Mouse (Mus musculus) spleen, postnatal 36 days (tissue): ENCODE results near the gene Tas2r138.
"Not testable (repeated sequence)": the region's sequence is repeated elsewhere in the genome, so short reads cannot be mapped to it uniquely, and the experiment has no call there.

Experiments
- DNase-seq, 2 experiments: peaks; one replicate each; pipeline ENCODE4 v3.0.0; 2022; ENCODE audit warnings: low spot score in 2 of 2, mixed read lengths in 1 of 2

Gene Tas2r138

GRCm38 (mm10) chr6:40613260-40613852 is at the start of gene Tas2r138:
TSS of gene Tas2r138 (minus strand) at chr6:40613310.
- no peak for DNase-seq

GRCm38 (mm10) chr6:40660930-40661329 is 47.8 kb upstream of the Tas2r138 start:
- DNase-seq: no peak

DNA sequence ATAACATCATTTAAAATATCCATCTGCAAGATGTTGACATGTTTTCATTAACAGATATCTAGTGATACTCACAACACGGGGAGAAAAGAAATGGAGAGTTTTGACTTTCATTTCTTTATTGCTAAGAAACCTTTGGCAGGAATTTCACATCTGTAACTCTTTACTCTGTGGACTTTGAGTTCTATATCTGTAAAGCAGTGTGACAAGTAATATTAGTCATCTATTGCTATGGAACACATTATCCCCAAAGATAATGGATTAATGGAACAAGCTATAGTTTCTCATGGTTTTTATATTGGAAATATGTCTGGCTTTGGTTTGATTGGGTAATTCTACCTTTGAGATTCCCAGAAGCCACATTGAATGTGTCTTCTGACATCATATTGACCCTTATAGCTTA is 37.8 kb upstream of the Tas2r138 start:
- DNase-seq: no peak

GRCm38 (mm10) chr6:40645701-40646100 is 32.6 kb upstream of the Tas2r138 start:
- DNase-seq: no peak

DNA sequence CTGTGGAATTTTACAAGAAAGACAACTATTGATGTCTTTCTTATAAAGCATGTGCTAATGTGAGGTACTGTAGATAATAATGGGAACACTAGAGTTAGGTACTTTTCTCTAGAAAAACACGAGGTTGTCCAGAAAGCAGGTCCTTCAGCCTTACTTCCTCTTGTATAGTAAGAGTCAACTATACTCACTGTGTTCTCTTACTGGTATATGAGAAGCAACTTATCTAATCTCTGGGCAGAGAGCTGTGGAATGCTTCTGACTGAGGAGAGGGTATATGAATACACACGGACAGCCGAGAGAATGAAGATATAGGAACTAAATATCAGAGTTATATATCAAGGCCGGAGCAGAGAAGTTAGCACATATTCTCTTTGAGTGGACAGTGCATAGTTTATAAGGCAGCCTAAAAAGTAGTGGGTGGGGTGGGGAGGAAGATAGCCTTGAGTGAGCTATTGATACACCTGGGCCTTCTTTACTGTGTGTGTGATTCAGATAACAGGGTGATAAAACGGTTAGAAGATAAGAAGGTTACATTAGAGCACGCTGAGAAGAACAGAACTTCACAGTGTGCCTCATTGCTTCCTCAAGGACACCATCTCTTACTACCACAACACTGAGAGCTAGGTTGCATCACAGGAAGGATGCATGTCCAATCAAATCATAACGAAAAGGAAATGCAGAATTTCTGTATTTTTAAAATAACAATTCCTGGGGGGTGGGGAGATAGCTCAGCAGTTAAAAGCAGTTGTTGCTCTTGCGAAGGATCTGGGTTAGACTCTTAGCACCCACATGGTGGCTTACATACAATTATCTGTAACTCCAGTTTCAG is 27.8 kb upstream of the Tas2r138 start:
- DNase-seq: no peak

- DNase-seq: no peak
Measured at GRCm38 (mm10) chr6:40637755-40638154, 24.6 kb upstream of the Tas2r138 start.

GRCm38 (mm10) chr6:40635559-40635958 is 22.4 kb upstream of the Tas2r138 start:
- no peak for DNase-seq

- no peak for DNase-seq
Measured at GRCm38 (mm10) chr6:40634640-40635071, 21.5 kb upstream of the Tas2r138 start.

DNA sequence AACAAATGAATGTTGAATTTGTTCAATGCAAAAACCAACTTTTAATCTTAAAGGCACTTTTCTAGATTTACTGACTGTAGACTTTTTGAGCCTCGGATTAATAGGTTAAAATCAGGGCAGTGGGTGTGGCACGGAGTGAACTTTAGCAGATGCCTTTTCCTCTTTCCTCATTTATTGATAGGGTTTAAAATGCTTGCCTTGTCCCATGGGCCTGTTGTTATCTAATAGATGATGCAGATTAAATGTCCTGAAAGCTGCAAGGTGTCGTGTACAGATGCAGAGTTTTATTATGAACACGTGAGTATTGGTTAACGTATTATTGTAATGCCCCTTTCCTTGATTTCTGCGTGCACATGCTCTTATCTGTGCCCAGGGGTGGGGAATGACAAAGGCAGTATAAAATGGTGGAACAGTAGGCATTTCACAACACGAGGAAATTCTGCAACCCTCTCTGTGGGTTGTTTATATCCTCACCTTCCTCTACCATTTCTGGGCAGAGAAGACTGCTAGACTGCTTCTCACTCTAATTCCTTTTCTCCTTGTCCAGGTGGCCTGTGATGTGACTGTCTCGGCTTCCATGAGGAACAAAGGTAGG is 15.4 kb upstream of the Tas2r138 start, which contains the start of gene Mgam:
Gene Mgam (plus strand): TSS at position 426 of the 595 bp plus-strand sequence.
- DNase-seq: no peak

GRCm38 (mm10) chr6:40626111-40626510 is 13.0 kb upstream of the Tas2r138 start:
- DNase-seq: no peak

DNA sequence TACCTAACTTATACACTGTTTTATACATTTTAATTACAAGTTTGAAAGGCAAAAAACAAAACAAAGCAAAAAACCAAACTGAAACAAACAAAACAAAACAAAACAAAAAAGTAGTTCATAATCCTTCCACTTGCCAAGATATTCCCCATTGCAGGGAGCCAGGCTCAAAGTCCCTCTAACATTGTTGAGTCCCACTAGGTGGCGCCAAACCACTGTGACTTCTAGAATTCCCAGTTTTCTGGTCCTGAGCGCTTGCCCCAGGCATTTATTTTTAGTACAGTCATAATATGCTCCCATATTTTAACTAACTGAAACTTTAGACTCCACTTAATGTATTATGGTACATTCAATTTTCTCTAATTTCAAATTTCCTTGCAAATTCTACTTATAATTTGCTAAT is 4.9 kb upstream of the Tas2r138 start:
- DNase-seq: no peak

DNA sequence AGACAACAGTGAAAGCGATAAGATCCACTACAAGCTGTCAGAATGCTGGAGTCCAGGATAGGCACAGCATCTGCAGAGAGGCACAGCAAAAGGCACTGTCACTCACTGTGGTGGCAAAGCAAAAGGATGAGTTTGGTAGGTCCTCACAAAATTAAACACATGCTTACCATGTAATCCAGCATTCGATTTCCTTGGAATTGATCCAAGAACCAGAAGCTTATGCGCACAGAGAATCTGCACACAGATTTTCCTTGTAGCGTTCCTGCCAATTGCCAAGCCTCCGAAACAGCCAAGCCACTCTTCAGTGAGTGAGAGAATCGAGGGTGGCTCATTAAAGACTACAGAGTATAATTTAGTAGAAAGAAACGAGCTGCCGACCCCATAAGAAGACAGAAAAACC is 2.9 kb downstream of the Tas2r138 start:
- DNase-seq: no peak

GRCm38 (mm10) chr6:40607431-40607830 is 5.7 kb downstream of the Tas2r138 start:
- DNase-seq: no peak

DNA sequence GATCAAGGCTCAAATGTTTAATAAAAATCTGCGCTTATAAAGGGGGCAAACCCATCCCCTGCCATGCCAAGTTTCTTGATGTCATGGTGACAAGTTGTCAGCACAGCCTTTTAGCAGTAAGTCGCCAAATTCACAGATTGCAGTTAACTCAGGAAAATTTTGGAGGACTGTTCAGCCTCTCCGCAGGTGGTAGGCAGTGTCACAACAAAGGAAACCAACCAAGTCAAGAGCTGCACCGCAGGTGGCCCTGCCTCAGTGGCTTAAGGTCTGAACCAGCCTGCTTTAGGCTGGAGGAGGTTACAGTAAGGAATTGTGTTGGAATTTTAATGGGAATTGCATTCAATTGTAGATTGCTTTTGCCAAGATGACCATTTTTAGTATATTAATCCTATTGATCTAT is 14.6 kb downstream of the Tas2r138 start:
- DNase-seq: not testable (repeated sequence)

DNA sequence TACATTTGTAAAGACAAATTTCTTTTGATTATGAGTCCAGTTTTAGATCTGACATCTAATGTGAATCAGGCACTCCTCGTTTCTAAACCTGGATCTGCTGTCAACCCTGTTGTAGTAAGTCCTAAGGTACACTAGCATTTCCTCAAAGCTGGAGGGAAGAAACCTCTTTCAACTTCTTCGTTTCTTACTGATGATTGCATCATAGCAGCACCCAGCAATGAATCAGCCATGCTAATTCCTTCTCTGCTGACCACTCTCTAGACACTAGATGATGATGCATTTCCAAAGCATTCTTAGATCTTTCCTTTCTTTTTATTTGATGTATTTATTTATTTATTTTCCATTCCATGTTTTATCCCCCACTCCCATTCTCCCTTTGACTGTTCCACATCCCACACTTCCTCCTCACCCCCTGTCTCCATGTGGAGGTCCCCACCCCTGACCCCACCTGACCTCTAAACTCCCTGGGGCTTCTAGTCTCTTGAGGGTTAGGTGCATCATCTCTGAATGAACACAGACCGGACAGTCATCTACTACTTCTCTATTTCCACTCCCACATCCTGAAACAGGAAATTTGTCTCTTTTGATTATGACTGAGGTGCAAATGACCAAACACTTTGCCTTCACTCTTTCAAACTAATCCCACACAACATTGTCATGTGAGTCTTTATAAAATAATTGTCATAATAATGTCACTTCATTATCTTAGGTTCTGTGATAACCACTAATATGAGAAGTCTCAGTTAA is 18.1 kb downstream of the Tas2r138 start:
- DNase-seq: no peak

- DNase-seq: no peak
Measured at GRCm38 (mm10) chr6:40588346-40588745, 24.8 kb downstream of the Tas2r138 start.

- DNase-seq: no peak
Measured at GRCm38 (mm10) chr6:40585645-40586044, 27.5 kb downstream of the Tas2r138 start, which contains the start of gene Clec5a. TSS of gene Clec5a (minus strand) at chr6:40585821.

DNA sequence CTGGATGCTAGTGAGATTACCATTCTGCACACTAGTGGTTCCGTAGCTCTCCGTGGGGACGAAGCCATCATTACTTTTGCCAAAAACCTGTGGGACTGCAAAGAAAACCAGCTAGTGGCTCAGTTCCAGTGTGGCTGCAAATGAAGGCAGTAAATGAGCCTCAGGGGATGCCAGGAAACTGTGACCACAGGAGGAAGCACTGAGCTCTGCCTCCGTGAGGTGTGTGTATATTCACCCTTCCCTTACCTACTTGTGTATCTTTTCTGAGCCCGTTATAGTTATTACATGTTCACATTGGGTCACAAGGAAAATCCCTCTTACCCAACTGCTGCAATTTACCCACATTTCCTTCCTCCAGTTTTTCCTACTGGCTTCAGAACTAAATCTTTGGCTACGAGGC is 28.8 kb downstream of the Tas2r138 start:
- no peak for DNase-seq

- DNase-seq: peak in 1 of 2 experiments; percentile 27
Measured at GRCm38 (mm10) chr6:40576305-40576704, 36.8 kb downstream of the Tas2r138 start.

DNA sequence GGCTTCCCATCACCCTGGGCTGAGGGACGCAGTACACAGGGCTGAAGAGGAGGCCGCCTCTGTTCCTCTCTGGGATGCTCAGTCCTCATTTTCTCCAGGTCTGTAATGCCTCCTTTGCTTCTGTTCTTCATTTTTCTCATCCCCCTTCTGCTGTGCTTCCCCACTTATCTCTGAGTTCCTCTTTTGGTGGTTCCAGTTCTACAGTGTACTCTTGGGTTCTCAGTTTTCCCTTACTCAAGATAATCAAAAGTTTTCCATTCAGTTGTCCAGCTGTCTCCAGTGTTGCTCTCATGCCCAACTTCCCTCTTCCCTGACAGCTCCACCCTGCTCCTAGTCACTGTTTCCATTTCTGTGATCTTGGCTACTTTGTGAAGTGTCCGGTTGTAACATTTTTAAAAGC is 39.5 kb downstream of the Tas2r138 start:
- no peak for DNase-seq

DNA sequence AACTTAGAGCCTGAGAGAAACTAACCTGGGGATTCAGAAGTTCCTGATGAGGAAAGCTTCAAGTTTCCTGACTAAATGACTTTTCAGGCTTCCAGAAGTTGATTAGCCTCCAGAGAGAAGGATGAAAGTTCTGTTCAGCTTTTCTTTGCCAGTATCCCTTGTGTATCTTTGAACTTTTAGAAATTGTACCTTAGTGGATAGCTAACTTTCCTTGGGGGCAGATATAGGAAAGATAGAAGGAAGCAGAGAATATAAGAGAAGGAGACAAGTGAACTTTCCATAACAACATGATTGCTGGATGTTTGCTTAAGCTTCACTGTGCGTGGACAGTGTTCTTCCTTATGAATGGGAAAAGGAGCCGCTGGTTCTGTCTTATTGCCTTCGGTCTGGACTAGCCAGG is 43.9 kb downstream of the Tas2r138 start, which contains the start of gene Olfr460:
Gene Olfr460 (plus strand): TSS at position 301 of the 400 bp plus-strand sequence.
- DNase-seq: no peak
